Mouse (Mus musculus) thymus, adult 2 months (tissue): ENCODE data around the gene Gm20721.

Source experiments
- CTCF ChIP-seq: fragments of 200-500 bp; IDR thresholded peaks from 2 replicates; pipeline ENCODE4 v1.5.1; 2012; ENCODE audit warnings: mild to moderate bottlenecking, control low read depth, low read length, moderate library complexity, borderline replicate concordance; ENCODE audit not compliant: control insufficient read depth, poor library complexity, insufficient read depth; ENCODE audit errors: extremely low read depth
- POLR2A ChIP-seq: fragments of 200-500 bp; IDR thresholded peaks from 2 replicates; pipeline ENCODE4 v1.6.1; 2012; ENCODE audit warnings: mild to moderate bottlenecking, low read length, control low read depth, moderate library complexity; ENCODE audit not compliant: control insufficient read depth, poor library complexity, insufficient read depth; ENCODE audit errors: extremely low read depth

DNA sequence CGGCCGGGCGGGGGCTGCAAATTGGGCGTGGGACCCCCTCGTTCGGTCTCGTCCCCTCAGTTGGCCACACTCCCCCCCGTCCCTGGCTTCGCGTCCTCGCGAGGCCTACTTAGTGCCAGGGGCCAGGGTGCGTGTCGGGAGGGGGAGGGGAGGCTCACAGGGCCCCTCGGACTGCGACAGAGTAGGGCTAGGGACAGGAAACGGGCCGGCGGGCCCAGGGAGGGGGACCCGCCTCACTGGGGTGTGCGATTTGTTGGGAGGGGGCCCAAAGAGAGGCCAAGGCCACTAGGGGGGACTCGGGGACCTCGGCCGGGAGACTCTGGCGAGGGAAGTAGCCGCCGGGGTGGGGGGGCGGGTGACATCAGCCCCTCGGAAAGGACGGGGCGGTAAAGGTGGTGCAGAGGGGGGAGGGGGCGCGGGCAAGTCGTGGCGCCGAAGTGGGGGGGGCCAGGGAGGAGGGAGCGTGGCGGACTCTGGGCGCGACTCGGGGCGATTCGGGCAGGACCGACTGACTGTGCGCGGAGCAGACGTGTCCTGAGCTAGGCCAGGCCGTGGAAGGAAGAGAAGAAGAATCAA, 15.8 kb downstream of the Gm20721 start:
- TF ChIP-seq CTCF (no peak), POLR2A (no peak)
